In the genomic region with DNA sequence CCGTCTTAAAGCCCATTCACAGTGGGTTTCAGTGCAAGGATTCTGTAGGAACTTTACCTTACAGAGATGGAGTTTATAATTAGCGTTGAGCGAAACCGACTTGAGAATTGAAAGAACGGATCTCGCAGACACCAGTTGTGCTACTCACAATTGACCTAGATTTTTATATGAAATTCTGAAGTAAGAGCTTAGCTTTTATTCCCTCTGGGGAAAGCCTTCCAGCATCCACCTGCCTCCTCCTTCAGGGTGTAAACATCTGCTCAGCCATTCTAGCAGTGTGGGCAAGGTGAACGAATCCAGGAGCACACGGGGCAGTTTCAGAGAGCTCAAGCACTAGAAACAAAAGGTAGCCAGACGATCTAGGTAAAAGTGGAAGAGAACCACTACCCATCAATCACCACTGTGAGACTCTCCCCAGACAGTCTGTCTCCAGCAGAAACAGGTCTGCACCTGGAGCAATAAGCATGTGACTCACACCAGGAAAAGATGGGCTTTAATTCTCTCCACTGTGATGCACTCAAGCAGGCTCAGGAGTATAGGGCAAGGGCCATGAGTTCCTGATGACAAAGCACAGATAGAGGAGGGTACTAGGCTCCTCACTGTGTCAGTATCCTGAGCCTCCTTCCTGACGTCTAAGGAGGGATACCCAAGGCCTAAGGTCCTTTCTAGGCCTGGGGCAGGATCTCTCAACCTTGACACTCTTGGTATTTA, we compare ENCODE assay signal across 26 mouse cellular contexts.
DNase-seq lines count a peak whose midpoint lies in the region; ATAC-seq and TF ChIP-seq lines count a peak whose summit lies in the region.
"Had no signal": no experiment of that assay in that cellular context is flagged by ENCODE, and none has a peak within 500 bp of the region (broad histone marks: within the 10 kb centered on the region; RNA-seq: fewer than 3 reads in every experiment).

No protein-coding gene starts in this region.

- no peak overlapping the region for H3K9ac ChIP-seq in midbrain, embryonic 15.5 days
- H3K9ac ChIP-seq in midbrain, embryonic 14.5 days (replicated peaks; ENCODE audit: low read length): no peak overlapping the region
- H3K9ac ChIP-seq in intestine, postnatal 0 days (ENCODE audit: low read depth, low read length): no peak overlapping the region
- no peak overlapping the region for H3K9ac ChIP-seq in liver, embryonic 12.5 days
- H3K9ac ChIP-seq: embryonic facial prominence, embryonic 13.5 days; forebrain, embryonic 13.5 days; hindbrain, embryonic 13.5 days; liver, embryonic 14.5 days; lung, embryonic 15.5 days; neural tube, embryonic 15.5 days had no signal

- no peak overlapping the region for H3K4me3 ChIP-seq in midbrain, embryonic 15.5 days
- no peak overlapping the region for H3K4me3 ChIP-seq in midbrain, embryonic 14.5 days (replicated peaks; ENCODE audit: low read depth, low read length)
- H3K4me3 ChIP-seq in intestine, postnatal 0 days (ENCODE audit: low read depth, low read length): no peak overlapping the region
- no peak overlapping the region for H3K4me3 ChIP-seq in limb, embryonic 10.5 days
- no peak overlapping the region for H3K4me3 ChIP-seq in liver, embryonic 12.5 days
- H3K4me3 ChIP-seq: embryonic facial prominence, embryonic 13.5 days; forebrain, embryonic 13.5 days; hindbrain, embryonic 13.5 days; layer of hippocampus, adult 2 months; lung, embryonic 15.5 days; neural tube, embryonic 15.5 days had no signal

- H3K4me2 ChIP-seq in midbrain, embryonic 15.5 days: no peak overlapping the region
- no peak overlapping the region for H3K4me2 ChIP-seq in midbrain, embryonic 14.5 days (ENCODE audit: low read length)
- no peak overlapping the region for H3K4me2 ChIP-seq in intestine, postnatal 0 days (replicated peaks; ENCODE audit: low read depth)
- no peak overlapping the region for H3K4me2 ChIP-seq in liver, embryonic 12.5 days
- H3K4me2 ChIP-seq: embryonic facial prominence, embryonic 13.5 days; forebrain, embryonic 13.5 days; heart, embryonic 11.5 days; hindbrain, embryonic 13.5 days; lung, embryonic 15.5 days; neural tube, embryonic 15.5 days had no signal

- no peaks in the 10 kb centered on the region for H3K36me3 ChIP-seq in midbrain, embryonic 15.5 days (replicated peaks)
- no peaks in the 10 kb centered on the region for H3K36me3 ChIP-seq in midbrain, embryonic 14.5 days (ENCODE audit: control insufficient read depth, insufficient read depth, low read length)
- no peaks in the 10 kb centered on the region for H3K36me3 ChIP-seq in intestine, postnatal 0 days (ENCODE audit: control insufficient read depth, insufficient read depth)
- no peaks in the 10 kb centered on the region for H3K36me3 ChIP-seq in limb, embryonic 10.5 days
- H3K36me3 ChIP-seq in liver, embryonic 12.5 days: no peaks in the 10 kb centered on the region
- H3K36me3 ChIP-seq: embryonic facial prominence, embryonic 13.5 days; hindbrain, embryonic 13.5 days; lung, embryonic 15.5 days; neural tube, embryonic 15.5 days had no signal

- 74% methylated on average over 10 of the region's 10 CpGs for WGBS in midbrain, embryonic 15.5 days
- WGBS in midbrain, embryonic 14.5 days: 78% methylated on average over 10 of the region's 10 CpGs
- WGBS in intestine, postnatal 0 days: 62% methylated on average over 10 of the region's 10 CpGs
- WGBS in limb, embryonic 10.5 days: 77% methylated on average over 10 of the region's 10 CpGs
- 64% methylated on average over 10 of the region's 10 CpGs for WGBS in liver, embryonic 12.5 days (ENCODE audit: insufficient replicate concordance)

- no peak overlapping the region for H3K27ac ChIP-seq in midbrain, embryonic 15.5 days
- H3K27ac ChIP-seq in midbrain, embryonic 14.5 days (replicated peaks; ENCODE audit: low read depth, low read length): no peak overlapping the region
- H3K27ac ChIP-seq in intestine, postnatal 0 days (ENCODE audit: low read depth, low read length): peak overlapping the region; percentile 46; the same call in 1 of the 2 replicates
- no peak overlapping the region for H3K27ac ChIP-seq in limb, embryonic 10.5 days
- H3K27ac ChIP-seq in liver, embryonic 12.5 days: no peak overlapping the region
- H3K27ac ChIP-seq: embryonic facial prominence, embryonic 13.5 days; forebrain, embryonic 13.5 days; hindbrain, embryonic 13.5 days; layer of hippocampus, adult 2 months; liver, embryonic 14.5 days; lung, embryonic 15.5 days; neural tube, embryonic 15.5 days had no signal

- H3K27me3 ChIP-seq in midbrain, embryonic 15.5 days (replicated peaks): no peaks in the 10 kb centered on the region
- no peaks in the 10 kb centered on the region for H3K27me3 ChIP-seq in midbrain, embryonic 14.5 days (ENCODE audit: control insufficient read depth, insufficient read depth, low read length)
- no peaks in the 10 kb centered on the region for H3K27me3 ChIP-seq in intestine, postnatal 0 days (replicated peaks; ENCODE audit: control insufficient read depth, insufficient read depth, low read length)
- H3K27me3 ChIP-seq in limb, embryonic 10.5 days (ENCODE audit: low read depth, poor library complexity, severe bottlenecking): no peaks in the 10 kb centered on the region
- H3K27me3 ChIP-seq in liver, embryonic 12.5 days (replicated peaks): no peaks in the 10 kb centered on the region
- H3K27me3 ChIP-seq: embryonic facial prominence, embryonic 13.5 days; forebrain, embryonic 13.5 days; hindbrain, embryonic 13.5 days; lung, embryonic 15.5 days; neural tube, embryonic 15.5 days had no signal

- no peak for TF ChIP-seq CTCF in intestine, postnatal 0 days (IDR thresholded peaks at IDR 0.05; ENCODE audit: low read depth)

- no peaks in the 10 kb centered on the region for H3K4me1 ChIP-seq in midbrain, embryonic 15.5 days
- H3K4me1 ChIP-seq in midbrain, embryonic 14.5 days (ENCODE audit: control insufficient read depth, insufficient read depth, low read length): no peaks in the 10 kb centered on the region
- no peaks in the 10 kb centered on the region for H3K4me1 ChIP-seq in intestine, postnatal 0 days (replicated peaks; ENCODE audit: control insufficient read depth, insufficient read depth, low read length)
- H3K4me1 ChIP-seq in limb, embryonic 10.5 days: no peaks in the 10 kb centered on the region
- H3K4me1 ChIP-seq in liver, embryonic 12.5 days: no peaks in the 10 kb centered on the region
- H3K4me1 ChIP-seq: embryonic facial prominence, embryonic 13.5 days; forebrain, embryonic 13.5 days; hindbrain, embryonic 13.5 days; lung, embryonic 15.5 days; neural tube, embryonic 15.5 days had no signal

- H3K9me3 ChIP-seq in midbrain, embryonic 15.5 days: no peaks in the 10 kb centered on the region
- H3K9me3 ChIP-seq in midbrain, embryonic 14.5 days (ENCODE audit: control insufficient read depth, low read length): no peaks in the 10 kb centered on the region
- H3K9me3 ChIP-seq in intestine, postnatal 0 days (ENCODE audit: control insufficient read depth): no peaks in the 10 kb centered on the region
- H3K9me3 ChIP-seq in limb, embryonic 10.5 days (replicated peaks): no peaks in the 10 kb centered on the region
- no peaks in the 10 kb centered on the region for H3K9me3 ChIP-seq in liver, embryonic 12.5 days (replicated peaks)
- H3K9me3 ChIP-seq: embryonic facial prominence, embryonic 13.5 days; forebrain, embryonic 13.5 days; hindbrain, embryonic 13.5 days; lung, embryonic 15.5 days; neural tube, embryonic 15.5 days had no signal

- ATAC-seq in frontal cortex, adult (ENCODE audit: low TSS enrichment): peak; percentile 53
- 0 out of 2 replicates have a peak, but pooled peaks have one; percentile 30 for ATAC-seq in midbrain, embryonic 15.5 days (replicated peaks)
- ATAC-seq in midbrain, embryonic 14.5 days (ENCODE audit: low FRiP score, low TSS enrichment): no peak
- peak; percentile 96 for ATAC-seq in intestine, postnatal 0 days
- no peak for ATAC-seq in liver, embryonic 12.5 days
- ATAC-seq: activated CD4-positive, CD25-positive, alpha-beta regulatory T cell, adult 4 months; forebrain, embryonic 13.5 days had no signal

- DNase-seq in frontal cortex, postnatal 25 days (ENCODE audit: low spot score in 2 of 2): no peak
- DNase-seq in midbrain, embryonic 14.5 days: no peak
- no peak for DNase-seq in limb, embryonic 10.5 days (ENCODE audit: low spot score)
- DNase-seq: adrenal gland, adult 8-10 months; cerebellum, adult 2 months; cerebellum, postnatal 25 days; embryo, embryonic 11 days; kidney, adult 2 months; kidney, postnatal 10 days; layer of hippocampus, postnatal 36 days; lung, postnatal 4 days; spleen, adult 18-20 months; thymus, postnatal 25 days had no signal

Comparison
In these comparisons a context has a peak if more than half of its experiments do, and no peak if none do; other contexts are left out.
1. ATAC-seq: peak in frontal cortex, adult (single experiment), midbrain, embryonic 15.5 days (single experiment) and intestine, postnatal 0 days (single experiment); none in midbrain, embryonic 14.5 days (single experiment) and liver, embryonic 12.5 days (single experiment).